Mouse (Mus musculus): Measurements from ENCODE around the gene Snhg11. TPM values are rescaled to one million over a fixed set of nuclear protein-coding genes. Genes with fewer than 3 reads are reported as not detected.

Gene Snhg11
- polyA plus RNA-seq, 1 experiment from 2014 or later: 6.2 TPM

- 0 out of 2 replicates have a peak overlapping the region, but pooled peaks have one; percentile 48 for H3K4me2 ChIP-seq (replicated peaks; ENCODE audit: low read depth, low read length)
- H3K36me3 ChIP-seq (ENCODE audit: insufficient read depth, low read length): no peaks in the 10 kb centered on the region
- peaks cover 4% of the 10 kb centered on the region; the same call in 1 of the 2 replicates for H3K4me1 ChIP-seq (ENCODE audit: insufficient read depth, low read depth, low read length)
- H3K27ac ChIP-seq (ENCODE audit: low read length): no peak overlapping the region
- H3K9ac ChIP-seq (replicated peaks; ENCODE audit: low read depth): no peak overlapping the region
- no peak for TF ChIP-seq EP300 (IDR thresholded peaks at IDR 0.05)
- no peak for TF ChIP-seq CTCF (IDR thresholded peaks at IDR 0.05)
- H3K9me3 ChIP-seq (ENCODE audit: low read length): no peaks in the 10 kb centered on the region
- DNase-seq (ENCODE audit: low spot score) (no peak), ATAC-seq (no peak)
- no peak overlapping the region for H3K4me3 ChIP-seq (ENCODE audit: low read depth, low read length)
- 21% methylated on average over 12 of the region's 12 CpGs for WGBS
- peaks cover 6% of the 10 kb centered on the region; the same call in 1 of the 2 replicates for H3K27me3 ChIP-seq (replicated peaks; ENCODE audit: insufficient read depth, low read length)
Observed at GRCm38 (mm10) chr2:158376123-158376687, 767 bp downstream of the Snhg11 start.

DNA sequence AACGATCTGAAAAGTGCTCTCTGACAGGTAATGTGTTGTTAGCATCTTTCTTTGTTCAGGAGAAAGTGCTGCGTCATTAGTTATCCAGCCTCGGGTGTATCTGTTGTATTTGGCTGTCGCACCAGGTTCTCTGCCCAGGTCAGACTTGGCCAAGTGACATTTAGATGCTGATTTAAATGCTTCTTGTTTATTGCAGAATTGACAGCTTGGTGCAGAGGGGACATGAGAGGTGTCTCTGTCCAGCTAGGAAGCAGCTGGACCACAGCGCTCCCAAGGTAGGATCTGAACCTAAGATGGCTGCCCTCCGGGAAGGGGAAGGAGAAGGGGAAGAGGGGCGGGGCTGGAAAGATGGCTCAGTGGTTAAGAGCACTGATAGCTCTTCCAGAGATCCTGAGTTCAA lies 1.4 kb downstream of the Snhg11 start:
- Histone ChIP-seq H3K4me3 (ENCODE audit: low read depth, low read length) (no peak overlapping the region), H3K27me3 (replicated peaks; ENCODE audit: insufficient read depth, low read length) (peaks cover 6% of the 10 kb centered on the region; the same call in 1 of the 2 replicates)
- ATAC-seq: no peak

GRCm38 (mm10) chr2:158377811-158378210 lies 2.4 kb downstream of the Snhg11 start:
- Histone ChIP-seq H3K27ac (ENCODE audit: low read length) (no peak overlapping the region), H3K4me3 (ENCODE audit: low read depth, low read length) (no peak overlapping the region), H3K9me3 (ENCODE audit: low read length) (no peaks in the 10 kb centered on the region), H3K4me1 (ENCODE audit: insufficient read depth, low read depth, low read length) (peaks cover 4% of the 10 kb centered on the region; the same call in 1 of the 2 replicates), H3K9ac (replicated peaks; ENCODE audit: low read depth) (no peak overlapping the region), H3K36me3 (ENCODE audit: insufficient read depth, low read length) (no peaks in the 10 kb centered on the region), H3K4me2 (replicated peaks; ENCODE audit: low read depth, low read length) (no peak overlapping the region), H3K27me3 (replicated peaks; ENCODE audit: insufficient read depth, low read length) (peaks cover 6% of the 10 kb centered on the region; the same call in 1 of the 2 replicates)
- TF ChIP-seq CTCF (IDR thresholded peaks at IDR 0.05) (no peak), EP300 (IDR thresholded peaks at IDR 0.05) (no peak)
- ATAC-seq: no peak
- 92% methylated on average over 1 of the region's 1 CpGs for WGBS
- no peak for DNase-seq (ENCODE audit: low spot score)

More for the DNA sequence above, 1.4 kb downstream of the Snhg11 start:
- Histone ChIP-seq H3K4me1 (ENCODE audit: insufficient read depth, low read depth, low read length) (peaks cover 4% of the 10 kb centered on the region; the same call in 1 of the 2 replicates), H3K9ac (replicated peaks; ENCODE audit: low read depth) (no peak overlapping the region), H3K4me2 (replicated peaks; ENCODE audit: low read depth, low read length) (no peak overlapping the region), H3K27ac (ENCODE audit: low read length) (no peak overlapping the region), H3K36me3 (ENCODE audit: insufficient read depth, low read length) (no peaks in the 10 kb centered on the region), H3K9me3 (ENCODE audit: low read length) (no peaks in the 10 kb centered on the region)
- no peak for DNase-seq (ENCODE audit: low spot score)
- 58% methylated on average over 7 of the region's 7 CpGs for WGBS
- TF ChIP-seq EP300 (IDR thresholded peaks at IDR 0.05): no peak
- TF ChIP-seq CTCF (IDR thresholded peaks at IDR 0.05): no peak

GRCm38 (mm10) chr2:158379354-158380078 lies 4.1 kb downstream of the Snhg11 start:
- peak; percentile 60 for ATAC-seq
- TF ChIP-seq EP300 (IDR thresholded peaks at IDR 0.05) (no peak), CTCF (IDR thresholded peaks at IDR 0.05) (peak; percentile 99)
- no peaks in the 10 kb centered on the region for H3K36me3 ChIP-seq (ENCODE audit: insufficient read depth, low read length)
- H3K27ac ChIP-seq (ENCODE audit: low read length): no peak overlapping the region
- H3K9me3 ChIP-seq (ENCODE audit: low read length): no peaks in the 10 kb centered on the region
- peaks cover 6% of the 10 kb centered on the region; the same call in 1 of the 2 replicates for H3K27me3 ChIP-seq (replicated peaks; ENCODE audit: insufficient read depth, low read length)
- 35% methylated on average over 13 of the region's 13 CpGs for WGBS
- H3K4me3 ChIP-seq (ENCODE audit: low read depth, low read length): no peak overlapping the region
- H3K4me2 ChIP-seq (replicated peaks; ENCODE audit: low read depth, low read length): no peak overlapping the region
- H3K4me1 ChIP-seq (ENCODE audit: insufficient read depth, low read depth, low read length): no peaks in the 10 kb centered on the region
- peak; percentile 92 for DNase-seq (ENCODE audit: low spot score)
- no peak overlapping the region for H3K9ac ChIP-seq (replicated peaks; ENCODE audit: low read depth)

DNA sequence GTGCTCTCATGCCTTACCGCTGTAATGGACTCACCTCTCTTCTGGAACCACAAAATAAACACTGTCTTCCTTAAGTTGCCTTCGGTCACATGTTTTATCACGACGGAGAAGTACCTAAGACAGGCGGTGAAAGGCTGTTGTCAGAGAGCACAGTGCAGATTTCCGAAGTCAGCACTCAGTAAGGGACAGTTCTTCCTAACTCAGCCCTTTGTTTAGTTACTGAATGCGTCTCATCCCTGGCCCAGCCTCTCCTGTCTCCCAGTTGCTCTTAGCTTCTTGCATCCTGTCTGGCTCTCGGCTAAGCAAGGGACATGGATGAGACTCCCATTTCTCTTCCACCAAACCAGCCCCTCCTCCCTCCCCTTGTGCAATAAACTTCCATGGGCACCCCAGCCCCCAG lies 10.6 kb downstream of the Snhg11 start:
- Histone ChIP-seq H3K4me1 (ENCODE audit: insufficient read depth, low read depth, low read length) (no peaks in the 10 kb centered on the region), H3K9me3 (ENCODE audit: low read length) (no peaks in the 10 kb centered on the region), H3K27me3 (replicated peaks; ENCODE audit: insufficient read depth, low read length) (no peaks in the 10 kb centered on the region), H3K27ac (ENCODE audit: low read length) (no peak overlapping the region), H3K36me3 (ENCODE audit: insufficient read depth, low read length) (no peaks in the 10 kb centered on the region), H3K9ac (replicated peaks; ENCODE audit: low read depth) (no peak overlapping the region), H3K4me3 (ENCODE audit: low read depth, low read length) (no peak overlapping the region), H3K4me2 (replicated peaks; ENCODE audit: low read depth, low read length) (no peak overlapping the region)
- 15% methylated on average over 8 of the region's 8 CpGs for WGBS
- TF ChIP-seq EP300 (IDR thresholded peaks at IDR 0.05) (no peak), CTCF (IDR thresholded peaks at IDR 0.05) (no peak)
- 0 out of 2 replicates have a peak, but pooled peaks have one; percentile 9 for ATAC-seq
- DNase-seq (ENCODE audit: low spot score): peak; percentile 30

DNA sequence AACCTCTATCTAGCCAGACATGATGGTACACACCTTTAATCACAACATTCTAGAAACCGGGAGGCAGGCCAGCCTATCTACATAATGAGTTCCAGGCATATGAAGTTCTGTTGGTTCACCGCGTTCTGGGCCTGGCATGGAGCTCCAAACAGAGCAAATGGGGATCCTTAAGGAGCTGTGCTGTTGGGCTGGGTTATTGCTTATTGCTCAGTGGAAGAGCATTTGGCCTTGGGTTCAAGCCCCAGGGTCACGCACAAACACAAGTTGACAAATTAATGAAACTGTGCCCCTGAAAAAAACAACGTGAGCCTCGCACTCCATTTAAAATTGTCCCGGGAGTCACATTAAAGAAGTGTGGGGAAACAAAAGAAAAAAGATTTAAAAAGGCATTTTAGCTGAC lies 14.0 kb downstream of the Snhg11 start:
- H3K9me3 ChIP-seq (ENCODE audit: low read length): no peaks in the 10 kb centered on the region
- no peak overlapping the region for H3K4me3 ChIP-seq (ENCODE audit: low read depth, low read length)
- H3K4me2 ChIP-seq (replicated peaks; ENCODE audit: low read depth, low read length): no peak overlapping the region
- H3K4me1 ChIP-seq (ENCODE audit: insufficient read depth, low read depth, low read length): no peaks in the 10 kb centered on the region
- TF ChIP-seq EP300 (IDR thresholded peaks at IDR 0.05) (no peak), CTCF (IDR thresholded peaks at IDR 0.05) (no peak)
- no peak overlapping the region for H3K9ac ChIP-seq (replicated peaks; ENCODE audit: low read depth)
- no peaks in the 10 kb centered on the region for H3K36me3 ChIP-seq (ENCODE audit: insufficient read depth, low read length)
- no peaks in the 10 kb centered on the region for H3K27me3 ChIP-seq (replicated peaks; ENCODE audit: insufficient read depth, low read length)
- DNase-seq (ENCODE audit: low spot score) (no peak), ATAC-seq (no peak)
- WGBS: 84% methylated on average over 7 of the region's 7 CpGs
- no peak overlapping the region for H3K27ac ChIP-seq (ENCODE audit: low read length)

Measured in lung, postnatal 0 days (tissue).